Mouse (Mus musculus): ENCODE data around the gene Shroom2.

- TF ChIP-seq POLR2A (IDR thresholded peaks at IDR 0.05; ENCODE audit: borderline replicate concordance, extremely low read depth, insufficient read depth, insufficient read length, poor library complexity, severe bottlenecking) (no peak), CTCF (IDR thresholded peaks at IDR 0.05; ENCODE audit: borderline replicate concordance, extremely low read depth, insufficient read depth, insufficient read length) (no peak)
Measured at GRCm38 (mm10) chrX:152656609-152656939, 112.7 kb downstream of the Shroom2 start.

Measured in brain, embryonic 14.5 days (tissue).